Mouse (Mus musculus) G1E (cell line): ENCODE results near the gene Zfp536. TPM values are rescaled to one million over a fixed set of nuclear protein-coding genes. Genes with fewer than 3 reads are reported as not detected.

Experiments
- ATAC-seq: 2 replicates; pipeline ENCODE4 v1.8.0; 2016; ENCODE audit warnings: mild to moderate bottlenecking; ENCODE audit not compliant: insufficient number of reproducible peaks, poor library complexity, low FRiP score, severe bottlenecking; ENCODE audit errors: extremely low read depth
- DNase-seq: peaks from one replicate; pipeline ENCODE4 v3.0.0; 2012; ENCODE audit warnings: low spot score
- H3K27me3 ChIP-seq: 2 replicates; pipeline ENCODE4 v1.6.1; 2012; ENCODE audit warnings: mild to moderate bottlenecking, low read length, inconsistent platforms; ENCODE audit not compliant: insufficient read depth
- H3K36me3 ChIP-seq: replicated peaks from 2 replicates; pipeline ENCODE3; 2012; ENCODE audit warnings: mild to moderate bottlenecking, inconsistent platforms
- H3K4me1 ChIP-seq: 2 replicates; pipeline ENCODE4 v1.6.1; 2012; ENCODE audit warnings: low read depth, low read length, inconsistent platforms, mixed read lengths; ENCODE audit not compliant: insufficient read depth
- H3K4me3 ChIP-seq: 2 replicates; pipeline ENCODE4 v1.5.1; 2012; ENCODE audit warnings: low read depth, mild to moderate bottlenecking, inconsistent platforms, low read length, moderate library complexity, mixed read lengths
- H3K9me3 ChIP-seq: replicated peaks from 2 replicates; pipeline ENCODE4 v1.6.1; 2012; ENCODE audit warnings: inconsistent platforms
- CTCF ChIP-seq: IDR thresholded peaks from 2 replicates; pipeline ENCODE4 v1.5.1; 2012; ENCODE audit warnings: low read depth, low read length, inconsistent platforms, mixed read lengths
- GATA1 ChIP-seq: IDR thresholded peaks from 2 replicates; pipeline ENCODE4 v1.6.1; 2012; ENCODE audit warnings: borderline replicate concordance, low read length, inconsistent platforms, mixed read lengths
- GATA2 ChIP-seq: IDR thresholded peaks from 2 replicates; pipeline ENCODE4 v1.6.1; 2012; ENCODE audit warnings: low read depth, low read length, inconsistent platforms, borderline replicate concordance
- POLR2AphosphoS5 ChIP-seq: IDR thresholded peaks from 2 replicates; pipeline ENCODE4 v1.6.1; 2012; ENCODE audit warnings: low read depth, low read length, inconsistent platforms; ENCODE audit not compliant: insufficient replicate concordance
- TAL1 ChIP-seq: conservative IDR thresholded peaks from 2 replicates; pipeline ENCODE4 v1.6.1; 2012; ENCODE audit warnings: low read depth, low read length, inconsistent platforms, mixed read lengths
- polyA plus RNA-seq: library from polyadenylated mRNA; stranded (reverse); fragments of >175 nt; gene quantifications from 2 replicates; pipeline ENCODE4 v1.2.3, GENCODE M21; 2012
- total RNA-seq, 2 experiments: library from RNA; stranded (forward) in 1 of 2; stranded (reverse) in 1 of 2; fragments of 200-1000 nt in 1 of 2; fragments of >200 nt in 1 of 2; fragmentation: Nextera tagmentation in 1 of 2; gene quantifications; 2 replicates each; pipeline ENCODE4 v1.2.3; 2014 to 2017

Zfp536 gene
- total and polyA plus RNA-seq, 3 experiments = 0.22 TPM; not detected in 2

DNA sequence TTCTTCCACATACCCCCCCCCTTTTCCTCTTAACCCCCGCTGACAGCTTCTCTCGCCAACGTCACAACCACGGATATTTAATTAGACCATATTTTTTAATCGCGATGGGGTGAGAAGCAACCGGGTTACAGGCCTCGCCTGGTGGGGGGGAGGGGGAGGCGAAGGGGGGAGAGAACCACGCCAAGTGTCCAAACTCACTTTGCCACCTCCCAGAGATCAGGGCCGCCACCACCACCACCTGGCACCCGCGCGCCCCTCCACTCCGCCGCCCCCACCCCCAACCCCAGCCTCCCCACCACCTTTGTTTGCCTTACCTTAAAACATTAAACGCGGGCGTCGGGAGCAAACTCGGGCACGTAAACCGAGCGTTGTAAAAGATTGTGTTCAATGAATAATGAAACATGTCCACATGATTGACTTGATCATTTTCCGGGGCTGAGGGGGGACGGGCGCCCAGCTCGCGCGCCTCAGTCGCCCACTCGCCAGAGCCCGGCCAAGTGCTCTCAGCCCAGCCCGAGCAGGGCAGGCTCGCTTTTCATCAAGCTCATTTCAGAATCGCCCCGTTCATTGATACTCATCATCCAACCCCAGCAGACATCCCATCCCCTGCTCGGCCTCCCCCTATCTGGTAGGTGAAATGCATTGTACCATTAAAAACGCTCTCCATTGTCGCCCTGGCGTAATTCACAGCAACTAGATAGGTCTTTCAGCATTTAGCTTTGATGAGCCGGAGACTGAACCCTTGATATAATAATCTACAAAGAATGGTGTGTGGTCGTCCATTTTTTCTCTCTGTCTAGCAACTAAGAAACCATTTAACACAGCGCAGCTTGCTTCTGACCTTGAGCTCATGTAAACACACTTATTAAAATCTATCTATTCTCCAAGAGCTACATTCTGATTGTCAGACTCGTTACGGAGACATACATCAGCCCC lies 797 bp downstream of the Zfp536 start:
- DNase-seq (no peak), ATAC-seq (no peak)
- H3K4me1 ChIP-seq = no peaks in the 10 kb centered on the region
- no peak for TF ChIP-seq GATA1
- TF ChIP-seq POLR2AphosphoS5 = no peak
- no peak for TF ChIP-seq TAL1
- no peak for TF ChIP-seq GATA2
- TF ChIP-seq CTCF = no peak
- peaks cover 62% of the 10 kb centered on the region for H3K9me3 ChIP-seq
- no peaks in the 10 kb centered on the region for H3K27me3 ChIP-seq
- H3K4me3 ChIP-seq = no peak overlapping the region
- H3K36me3 ChIP-seq = no peaks in the 10 kb centered on the region

DNA sequence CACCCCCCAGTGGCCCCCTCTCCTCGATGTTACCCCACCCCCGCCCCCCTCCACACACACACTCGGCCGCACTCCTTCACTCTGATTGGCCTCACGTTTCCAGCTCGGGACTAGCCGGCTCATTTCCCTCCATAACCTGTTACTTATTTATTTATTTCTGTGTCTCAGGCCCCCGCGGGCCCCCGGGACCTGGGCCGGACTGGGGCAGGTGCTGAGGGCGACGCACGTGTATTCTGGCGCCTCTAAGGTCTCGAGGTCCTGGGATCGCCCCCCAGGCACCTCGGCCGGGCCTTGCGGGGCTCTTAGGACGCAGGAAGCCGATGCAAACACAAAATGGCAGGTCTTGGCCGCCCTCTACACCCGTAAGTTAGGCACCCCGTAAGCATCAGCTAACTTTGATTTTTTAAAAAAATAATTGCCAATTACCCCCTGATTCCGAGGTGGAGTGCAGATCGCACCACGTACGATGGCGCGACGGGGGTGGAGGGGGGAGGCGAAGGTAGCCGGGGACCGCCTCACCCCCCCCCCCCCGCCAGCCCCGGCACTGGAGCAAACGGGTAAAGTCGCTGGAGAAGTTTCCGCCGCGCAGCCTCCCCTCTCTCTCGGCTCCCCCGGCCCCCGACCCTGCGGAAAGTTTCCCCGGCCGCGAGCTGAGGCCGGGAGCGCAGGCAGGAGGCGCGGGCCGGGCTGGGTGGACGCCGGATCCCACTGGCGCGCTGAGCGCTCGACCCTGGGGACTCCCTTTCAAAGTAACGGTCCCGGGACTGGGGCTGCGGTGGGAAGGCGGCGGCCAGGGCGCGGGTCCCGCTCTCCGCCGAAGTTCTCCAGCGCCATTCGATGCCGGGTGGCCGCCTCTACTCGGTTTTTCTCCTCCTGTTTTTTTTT lies 1.7 kb downstream of the Zfp536 start:
- ATAC-seq = no peak
- H3K27me3 ChIP-seq = no peaks in the 10 kb centered on the region

DNA sequence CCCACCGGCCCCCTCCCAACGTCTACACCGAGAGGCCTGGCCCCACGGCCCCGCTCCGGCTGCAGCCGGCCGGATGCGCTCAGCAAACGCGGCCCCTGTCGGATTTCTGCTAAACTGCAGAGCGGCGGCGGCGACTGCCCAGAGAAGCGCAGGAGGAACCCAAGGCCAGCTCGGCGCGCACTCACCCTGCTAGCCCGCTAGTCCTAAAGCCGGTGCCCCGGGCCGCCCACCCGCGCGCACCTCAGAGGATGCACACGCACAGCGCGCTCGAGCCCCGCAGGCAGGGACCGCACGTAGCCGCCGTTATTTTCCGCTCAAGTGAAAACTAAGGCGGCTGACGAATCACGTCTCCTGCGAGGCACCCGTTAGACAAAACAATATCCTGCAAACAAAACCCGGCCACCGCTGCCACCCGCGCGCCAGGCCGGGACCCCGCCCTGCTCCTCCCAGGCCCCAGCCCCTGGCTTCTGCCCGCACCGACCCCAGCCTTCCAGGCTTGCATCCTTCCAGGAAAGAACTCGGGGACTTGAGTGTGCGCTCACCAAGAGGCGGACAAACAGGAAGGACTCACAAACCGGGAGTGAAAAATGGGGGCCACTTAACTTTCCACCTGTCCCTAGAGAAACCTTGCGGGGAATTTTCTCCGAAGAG lies 2.9 kb downstream of the Zfp536 start:
- H3K4me1 ChIP-seq = no peaks in the 10 kb centered on the region
- ATAC-seq = no peak

More for the DNA sequence above, 1.7 kb downstream of the Zfp536 start:
- no peaks in the 10 kb centered on the region for H3K4me1 ChIP-seq
- TF ChIP-seq TAL1 (no peak), POLR2AphosphoS5 (no peak), GATA1 (no peak)
- no peak for DNase-seq
- H3K4me3 ChIP-seq = no peak overlapping the region; the same call in 1 of the 2 replicates
- H3K9me3 ChIP-seq = peaks cover 61% of the 10 kb centered on the region
- no peaks in the 10 kb centered on the region for H3K36me3 ChIP-seq

DNA sequence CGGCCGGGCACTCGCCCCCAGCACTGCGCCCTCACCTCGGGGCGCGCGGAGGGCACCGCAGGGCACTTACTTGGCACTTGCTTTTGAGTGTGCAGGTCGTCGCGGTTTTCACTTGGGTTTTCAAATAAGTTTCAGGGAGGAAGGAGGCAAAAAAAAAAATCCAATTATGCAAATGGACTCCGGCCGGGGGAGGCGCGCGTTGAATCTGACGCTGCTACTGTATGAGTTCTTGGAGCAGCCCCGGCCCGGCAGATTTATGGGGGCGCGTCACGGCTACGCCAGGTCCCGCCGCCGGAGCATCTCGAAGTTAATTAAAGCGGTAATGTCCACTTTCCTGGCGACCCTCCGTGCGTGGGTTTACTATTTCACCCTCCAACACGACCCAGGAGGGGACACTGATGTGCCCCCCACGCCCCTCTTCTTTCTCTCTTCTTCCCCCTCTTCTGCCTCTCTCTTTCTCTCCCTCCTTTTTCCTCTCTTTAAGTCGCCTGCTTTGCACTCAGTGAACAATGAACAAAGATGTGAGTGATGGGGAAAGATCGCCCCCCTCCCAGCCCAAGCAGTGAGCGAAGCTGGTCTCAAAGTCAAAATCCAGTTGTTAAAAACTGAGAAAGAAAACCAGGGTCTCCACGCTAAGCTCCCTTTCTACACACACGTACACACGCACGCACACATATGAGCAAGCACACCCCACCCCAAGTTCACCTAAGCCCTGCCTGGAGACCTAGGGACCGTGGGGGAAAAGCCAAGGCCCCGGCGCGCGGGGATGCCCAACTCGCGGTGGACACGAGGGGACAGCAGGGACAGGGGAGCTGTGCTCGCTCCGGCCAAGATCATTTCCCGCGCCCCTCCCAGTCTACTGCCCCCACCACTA lies 3.7 kb downstream of the Zfp536 start:
- H3K9me3 ChIP-seq = peaks cover 55% of the 10 kb centered on the region
- no peaks in the 10 kb centered on the region for H3K27me3 ChIP-seq
- DNase-seq = no peak
- no peak overlapping the region for H3K4me3 ChIP-seq
- no peak for ATAC-seq
- no peaks in the 10 kb centered on the region for H3K4me1 ChIP-seq
- TF ChIP-seq GATA1 = no peak
- no peak for TF ChIP-seq POLR2AphosphoS5
- TF ChIP-seq TAL1 = no peak
- TF ChIP-seq GATA2 = no peak
- no peak for TF ChIP-seq CTCF
- no peaks in the 10 kb centered on the region for H3K36me3 ChIP-seq

More for the DNA sequence above, 2.9 kb downstream of the Zfp536 start:
- DNase-seq = no peak
- TF ChIP-seq TAL1 (no peak), GATA2 (no peak), POLR2AphosphoS5 (no peak), GATA1 (no peak), CTCF (no peak)
- H3K9me3 ChIP-seq = peaks cover 57% of the 10 kb centered on the region
- no peaks in the 10 kb centered on the region for H3K36me3 ChIP-seq
- no peaks in the 10 kb centered on the region for H3K27me3 ChIP-seq
- H3K4me3 ChIP-seq = no peak overlapping the region; the same call in 1 of the 2 replicates

DNA sequence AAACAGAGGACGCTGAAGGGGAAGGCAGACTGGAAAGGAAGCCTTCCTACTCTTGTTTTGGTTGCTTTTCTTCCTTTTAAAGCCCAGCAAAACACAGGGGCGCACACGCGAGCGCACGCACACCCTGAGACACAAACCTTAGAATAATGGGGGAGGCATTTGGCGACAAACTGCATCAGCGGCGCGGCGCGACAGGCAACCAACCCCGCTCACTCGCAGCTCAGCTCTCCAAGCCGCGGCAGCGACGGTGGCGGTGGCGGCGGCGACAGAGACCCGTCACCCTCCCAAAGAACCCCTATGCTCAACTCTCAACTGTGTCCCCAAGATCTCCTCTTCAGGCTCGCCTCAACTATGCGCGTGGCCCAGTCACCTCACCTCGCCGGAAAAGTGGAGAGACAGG lies 4.4 kb downstream of the Zfp536 start:
- Histone ChIP-seq H3K36me3 (no peaks in the 10 kb centered on the region), H3K4me3 (no peak overlapping the region), H3K27me3 (no peaks in the 10 kb centered on the region), H3K4me1 (no peaks in the 10 kb centered on the region), H3K9me3 (peaks cover 55% of the 10 kb centered on the region)
- ATAC-seq = no peak
- no peak for DNase-seq
- no peak for TF ChIP-seq TAL1
- no peak for TF ChIP-seq GATA2
- no peak for TF ChIP-seq POLR2AphosphoS5
- no peak for TF ChIP-seq GATA1
- TF ChIP-seq CTCF = no peak
